Mouse (Mus musculus): ENCODE data around the gene Cep78.

- TF ChIP-seq CTCF (IDR thresholded peaks at IDR 0.05; ENCODE audit: insufficient read depth, low read depth, low read length) (no peak), POLR2A (IDR thresholded peaks at IDR 0.05; ENCODE audit: insufficient read depth, low read depth, low read length) (no peak)
Observed at GRCm38 (mm10) chr19:16016171-16016570, 31.4 kb upstream of the Cep78 start.
